Mouse (Mus musculus): ENCODE data around the gene Tm6sf2. TPM values are rescaled to one million over a fixed set of nuclear protein-coding genes. Genes with fewer than 3 reads are reported as not detected.

Gene Tm6sf2
- polyA plus RNA-seq, 1 experiment from 2014 or later: 0.55 TPM

GRCm38 (mm10) chr8:70122863-70123262 is 50.1 kb downstream of the Tm6sf2 start:
- H3K4me1 ChIP-seq (ENCODE audit: control insufficient read depth, insufficient read depth, low read length): no peaks in the 10 kb centered on the region
- 46% methylated on average over 2 of the region's 2 CpGs for WGBS
- H3K4me3 ChIP-seq (ENCODE audit: low read length): no peak overlapping the region
- ATAC-seq (ENCODE audit: low FRiP score, low TSS enrichment): no peak
- peaks cover 30% of the 10 kb centered on the region for H3K27me3 ChIP-seq (ENCODE audit: control insufficient read depth, insufficient read depth, low read length)
- no peaks in the 10 kb centered on the region for H3K36me3 ChIP-seq (ENCODE audit: control insufficient read depth, insufficient read depth, low read length)
- no peak overlapping the region for H3K4me2 ChIP-seq (replicated peaks; ENCODE audit: low read depth, low read length)
- H3K27ac ChIP-seq (ENCODE audit: low read depth, low read length): no peak overlapping the region
- no peak overlapping the region for H3K9ac ChIP-seq (ENCODE audit: low read depth, low read length)
- no peaks in the 10 kb centered on the region for H3K9me3 ChIP-seq (ENCODE audit: control insufficient read depth, low read length)

- Histone ChIP-seq H3K27me3 (ENCODE audit: control insufficient read depth, insufficient read depth, low read length) (peaks cover 10% of the 10 kb centered on the region), H3K9me3 (ENCODE audit: control insufficient read depth, low read length) (no peaks in the 10 kb centered on the region), H3K4me2 (replicated peaks; ENCODE audit: low read depth, low read length) (no peak overlapping the region), H3K36me3 (ENCODE audit: control insufficient read depth, insufficient read depth, low read length) (no peaks in the 10 kb centered on the region), H3K27ac (ENCODE audit: low read depth, low read length) (no peak overlapping the region), H3K4me3 (ENCODE audit: low read length) (no peak overlapping the region), H3K9ac (ENCODE audit: low read depth, low read length) (no peak overlapping the region), H3K4me1 (ENCODE audit: control insufficient read depth, insufficient read depth, low read length) (no peaks in the 10 kb centered on the region)
- 62% methylated on average over 8 of the region's 8 CpGs for WGBS
- ATAC-seq (ENCODE audit: low FRiP score, low TSS enrichment): no peak
Observed at GRCm38 (mm10) chr8:70124992-70125391, 52.3 kb downstream of the Tm6sf2 start.

GRCm38 (mm10) chr8:70128435-70128834 is 55.7 kb downstream of the Tm6sf2 start:
- H3K9me3 ChIP-seq (ENCODE audit: control insufficient read depth, low read length): no peaks in the 10 kb centered on the region
- H3K4me2 ChIP-seq (replicated peaks; ENCODE audit: low read depth, low read length): no peak overlapping the region
- no peak overlapping the region for H3K4me3 ChIP-seq (ENCODE audit: low read length)
- peaks cover 4% of the 10 kb centered on the region; the same call in 1 of the 2 replicates for H3K27me3 ChIP-seq (ENCODE audit: control insufficient read depth, insufficient read depth, low read length)
- no peak for ATAC-seq (ENCODE audit: low FRiP score, low TSS enrichment)
- 0 out of 2 replicates have a peak, but pooled peaks cover 5% of the 10 kb centered on the region for H3K4me1 ChIP-seq (ENCODE audit: control insufficient read depth, insufficient read depth, low read length)
- H3K9ac ChIP-seq (ENCODE audit: low read depth, low read length): no peak overlapping the region
- H3K36me3 ChIP-seq (ENCODE audit: control insufficient read depth, insufficient read depth, low read length): peaks cover 5% of the 10 kb centered on the region
- WGBS: 79% methylated on average over 3 of the region's 3 CpGs
- H3K27ac ChIP-seq (ENCODE audit: low read depth, low read length): no peak overlapping the region

GRCm38 (mm10) chr8:70129309-70129952 is 56.7 kb downstream of the Tm6sf2 start:
- H3K27me3 ChIP-seq (ENCODE audit: control insufficient read depth, insufficient read depth, low read length): peaks cover 4% of the 10 kb centered on the region; the same call in 1 of the 2 replicates
- H3K4me2 ChIP-seq (replicated peaks; ENCODE audit: low read depth, low read length): no peak overlapping the region
- H3K36me3 ChIP-seq (ENCODE audit: control insufficient read depth, insufficient read depth, low read length): peaks cover 15% of the 10 kb centered on the region
- H3K4me3 ChIP-seq (ENCODE audit: low read length): no peak overlapping the region
- no peaks in the 10 kb centered on the region for H3K9me3 ChIP-seq (ENCODE audit: control insufficient read depth, low read length)
- H3K9ac ChIP-seq (ENCODE audit: low read depth, low read length): no peak overlapping the region
- no peak for ATAC-seq (ENCODE audit: low FRiP score, low TSS enrichment)
- 52% methylated on average over 9 of the region's 9 CpGs for WGBS
- H3K4me1 ChIP-seq (ENCODE audit: control insufficient read depth, insufficient read depth, low read length): 0 out of 2 replicates have a peak, but pooled peaks cover 5% of the 10 kb centered on the region
- no peak overlapping the region for H3K27ac ChIP-seq (ENCODE audit: low read depth, low read length)

Small RNA genes within 50 kb of the gene (microRNA-seq; reads per million reads assigned to microRNA genes)
- not detected for gene Mir7066

Other genes with a start within 250 kb of the Tm6sf2 start
- gene Pbx4, start 240.4 kb upstream of the Tm6sf2 start, polyA plus RNA-seq (2014; fragmentation: Nextera tagmentation; extraction: Ambion mirVana): 9.6 and 9.7 TPM in 2 replicates
- 0.58 and 0.77 TPM in 2 replicates for gene Cilp2, start 185.2 kb upstream of the Tm6sf2 start, polyA plus RNA-seq (2014; fragmentation: Nextera tagmentation; extraction: Ambion mirVana)
- 2.7 and 5.1 TPM in 2 replicates for gene Tssk6, start 170.7 kb upstream of the Tm6sf2 start, polyA plus RNA-seq (2014; fragmentation: Nextera tagmentation; extraction: Ambion mirVana)
- 192 and 272 TPM in 2 replicates for gene Ndufa13, start 170.4 kb upstream of the Tm6sf2 start, polyA plus RNA-seq (2014; fragmentation: Nextera tagmentation; extraction: Ambion mirVana)
- 1.7 and 3.3 TPM in 2 replicates for gene Yjefn3, start 170.2 kb upstream of the Tm6sf2 start, polyA plus RNA-seq (2014; fragmentation: Nextera tagmentation; extraction: Ambion mirVana)
- 42.1 and 59.0 TPM in 2 replicates for gene Gatad2a, start 76.5 kb upstream of the Tm6sf2 start, polyA plus RNA-seq (2014; fragmentation: Nextera tagmentation; extraction: Ambion mirVana)
- 36.2 and 58.4 TPM in 2 replicates for gene Mau2, start 30.2 kb upstream of the Tm6sf2 start, polyA plus RNA-seq (2014; fragmentation: Nextera tagmentation; extraction: Ambion mirVana)
- 33.7 and 38.1 TPM in 2 replicates for gene Sugp1, start 30.1 kb upstream of the Tm6sf2 start, polyA plus RNA-seq (2014; fragmentation: Nextera tagmentation; extraction: Ambion mirVana)
- gene Hapln4, start 10.5 kb downstream of the Tm6sf2 start, polyA plus RNA-seq (2014; fragmentation: Nextera tagmentation; extraction: Ambion mirVana): not detected in 2 replicates
- gene Ncan, start 47.9 kb downstream of the Tm6sf2 start, polyA plus RNA-seq (2014; fragmentation: Nextera tagmentation; extraction: Ambion mirVana): 0.07 and 0.19 TPM in 2 replicates
- gene Nr2c2ap, start 58.4 kb downstream of the Tm6sf2 start, polyA plus RNA-seq (2014; fragmentation: Nextera tagmentation; extraction: Ambion mirVana): 25.5 and 40.7 TPM in 2 replicates
- gene Rfxank, start 66.2 kb downstream of the Tm6sf2 start, polyA plus RNA-seq (2014; fragmentation: Nextera tagmentation; extraction: Ambion mirVana): 18.6 and 19.6 TPM in 2 replicates
- 49.6 and 64.5 TPM in 2 replicates for gene Borcs8, start 66.6 kb downstream of the Tm6sf2 start, polyA plus RNA-seq (2014; fragmentation: Nextera tagmentation; extraction: Ambion mirVana)
- 0.30 and 0.97 TPM in 2 replicates for gene Mef2b, start 66.8 kb downstream of the Tm6sf2 start, polyA plus RNA-seq (2014; fragmentation: Nextera tagmentation; extraction: Ambion mirVana)
- 43.6 and 47.5 TPM in 2 replicates for gene Tmem161a, start 99.4 kb downstream of the Tm6sf2 start, polyA plus RNA-seq (2014; fragmentation: Nextera tagmentation; extraction: Ambion mirVana)
- 2.1 and 3.0 TPM in 2 replicates for gene Slc25a42, start 139.4 kb downstream of the Tm6sf2 start, polyA plus RNA-seq (2014; fragmentation: Nextera tagmentation; extraction: Ambion mirVana)
- 23.7 and 33.0 TPM in 2 replicates for gene Sugp2, start 161.3 kb downstream of the Tm6sf2 start, polyA plus RNA-seq (2014; fragmentation: Nextera tagmentation; extraction: Ambion mirVana)
- 23.2 and 24.8 TPM in 2 replicates for gene Armc6, start 161.5 kb downstream of the Tm6sf2 start, polyA plus RNA-seq (2014; fragmentation: Nextera tagmentation; extraction: Ambion mirVana)
- gene Homer3, start 209.9 kb downstream of the Tm6sf2 start, polyA plus RNA-seq (2014; fragmentation: Nextera tagmentation; extraction: Ambion mirVana): 54.5 and 70.2 TPM in 2 replicates
- gene Ddx49, start 229.6 kb downstream of the Tm6sf2 start, polyA plus RNA-seq (2014; fragmentation: Nextera tagmentation; extraction: Ambion mirVana): 49.9 TPM in 2 replicates
- gene Cope, start 229.6 kb downstream of the Tm6sf2 start, polyA plus RNA-seq (2014; fragmentation: Nextera tagmentation; extraction: Ambion mirVana): 322 and 327 TPM in 2 replicates
- 2.3 and 2.6 TPM in 2 replicates for gene Cers1, start 242.9 kb downstream of the Tm6sf2 start, polyA plus RNA-seq (2014; fragmentation: Nextera tagmentation; extraction: Ambion mirVana)